Mouse (Mus musculus) adrenal gland, adult 8-10 months (tissue): Measurements from ENCODE around the gene Ncoa7. TPM values are rescaled to one million over a fixed set of nuclear protein-coding genes. Genes with fewer than 3 reads are reported as not detected.
A peak's percentile ranks its signal among the peaks of the same experiment; 100 is the strongest.

Experiments
- DNase-seq: peaks from one replicate; pipeline ENCODE4 v3.0.0; 2022
- total RNA-seq, 4 experiments: library from RNA; stranded (reverse); gene quantifications; 2 replicates each; pipeline ENCODE4 v1.2.4; 2022

The Ncoa7 gene
- total RNA-seq, 4 experiments from 2014 or later, result 29.2 to 46.0 (median 37.0) TPM

GRCm38 (mm10) chr10:30743275-30743674, 59.9 kb downstream of the Ncoa7 start:
- DNase-seq, result no peak

- no peak for DNase-seq
Measured at GRCm38 (mm10) chr10:30738403-30738802, 64.7 kb downstream of the Ncoa7 start.

GRCm38 (mm10) chr10:30737323-30737722, 65.8 kb downstream of the Ncoa7 start:
- no peak for DNase-seq

- DNase-seq, result no peak
Measured at GRCm38 (mm10) chr10:30733148-30733785, 69.9 kb downstream of the Ncoa7 start.

GRCm38 (mm10) chr10:30731321-30731914, 71.7 kb downstream of the Ncoa7 start:
- peak; percentile 77 for DNase-seq

- no peak for DNase-seq
Measured at GRCm38 (mm10) chr10:30730791-30731190, 72.3 kb downstream of the Ncoa7 start.

- DNase-seq, result no peak
Measured at GRCm38 (mm10) chr10:30729157-30730096, 73.7 kb downstream of the Ncoa7 start.

- DNase-seq, result no peak
Measured at GRCm38 (mm10) chr10:30723014-30723413, 80.1 kb downstream of the Ncoa7 start.

- DNase-seq, result no peak
Measured at GRCm38 (mm10) chr10:30720556-30720955, 82.6 kb downstream of the Ncoa7 start.

- DNase-seq, result no peak
Measured at GRCm38 (mm10) chr10:30719947-30720346, 83.2 kb downstream of the Ncoa7 start.

- DNase-seq, result peak; percentile 28
Measured at GRCm38 (mm10) chr10:30718703-30719340, 84.3 kb downstream of the Ncoa7 start.

GRCm38 (mm10) chr10:30716171-30716570, 87.0 kb downstream of the Ncoa7 start:
- DNase-seq, result no peak

- DNase-seq, result no peak
Measured at GRCm38 (mm10) chr10:30712540-30712939, 90.6 kb downstream of the Ncoa7 start.

GRCm38 (mm10) chr10:30709846-30710403, 93.2 kb downstream of the Ncoa7 start:
- DNase-seq, result no peak

GRCm38 (mm10) chr10:30708039-30708438, 95.1 kb downstream of the Ncoa7 start:
- DNase-seq, result no peak

- no peak for DNase-seq
Measured at GRCm38 (mm10) chr10:30702663-30703062, 100.5 kb downstream of the Ncoa7 start.

- DNase-seq, result no peak
Measured at GRCm38 (mm10) chr10:30686862-30687261, 116.3 kb downstream of the Ncoa7 start.

GRCm38 (mm10) chr10:30683449-30683848, 119.7 kb downstream of the Ncoa7 start:
- DNase-seq, result no peak

GRCm38 (mm10) chr10:30679756-30680155, 123.4 kb downstream of the Ncoa7 start:
- no peak for DNase-seq

GRCm38 (mm10) chr10:30678051-30678450, 125.1 kb downstream of the Ncoa7 start:
- peak; percentile 74 for DNase-seq

GRCm38 (mm10) chr10:30674825-30675224, 128.3 kb downstream of the Ncoa7 start:
- no peak for DNase-seq

- DNase-seq, result no peak
Measured at GRCm38 (mm10) chr10:30666580-30666979, 136.5 kb downstream of the Ncoa7 start.
